In the genomic region with DNA sequence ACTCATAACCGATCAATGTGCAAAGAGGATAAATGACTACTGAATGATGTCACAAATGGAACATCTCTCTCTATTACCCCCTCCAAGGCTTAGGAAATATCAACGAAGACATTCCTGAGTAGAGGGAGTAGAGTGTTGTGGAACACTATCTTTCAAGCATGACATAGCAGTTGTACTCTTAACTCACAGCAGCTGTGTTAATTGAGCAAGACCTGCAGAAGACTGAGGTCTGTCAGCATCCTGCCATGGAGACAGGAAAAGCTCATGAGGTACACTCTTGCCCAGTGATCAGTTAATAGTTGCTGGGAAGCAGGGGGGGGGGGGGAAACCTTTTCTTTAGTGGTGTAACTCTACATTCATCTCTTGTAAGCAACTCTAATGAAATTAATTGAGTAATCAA, we compare ENCODE assay signal across 19 mouse cellular contexts. TPM values are rescaled to one million over a fixed set of nuclear protein-coding genes. Genes with fewer than 3 reads are reported as not detected.
"Had no signal": no experiment of that assay in that cellular context is flagged by ENCODE, and none has a peak within 500 bp of the region (broad histone marks: within the 10 kb centered on the region; RNA-seq: fewer than 3 reads in every experiment).

No protein-coding gene starts in this region.

- H3K27me3 ChIP-seq: limb, embryonic 13.5 days; neural tube, embryonic 13.5 days had no signal

- H3K27ac ChIP-seq: layer of hippocampus, adult 2 months; limb, embryonic 13.5 days; liver, embryonic 14.5 days; macrophage; neural tube, embryonic 13.5 days; stomach, postnatal 0 days had no signal

- H3K36me3 ChIP-seq: limb, embryonic 13.5 days; neural tube, embryonic 13.5 days had no signal

- H3K9me3 ChIP-seq: limb, embryonic 13.5 days; neural tube, embryonic 13.5 days had no signal

- DNase-seq: kidney, adult 18-20 months; kidney, postnatal 10 days; kidney, postnatal 4 days; left cerebral cortex, postnatal 4 days; lung, adult 2 months; lung, postnatal 14 days; right cerebral cortex, postnatal 25 days; thymus, adult 18-20 months; thymus, postnatal 14 days had no signal

- H3K4me3 ChIP-seq: layer of hippocampus, adult 2 months; limb, embryonic 13.5 days; neural tube, embryonic 13.5 days had no signal

- ATAC-seq: midbrain, embryonic 16.5 days had no signal

- H3K4me2 ChIP-seq: limb, embryonic 13.5 days; midbrain, embryonic 11.5 days; neural tube, embryonic 13.5 days had no signal

- H3K9ac ChIP-seq: limb, embryonic 13.5 days; liver, embryonic 14.5 days; neural tube, embryonic 13.5 days had no signal

RNA-seq across cellular contexts. Expression of gene Cct8l1, which starts 40.1 kb away (rescaled TPM):
- total RNA-seq: left cerebral cortex, postnatal 4 days had no signal
- polyA plus RNA-seq: intestine, embryonic 14.5 days; kidney, embryonic 14.5 days; liver, embryonic 14.5 days; lung, adult 2 months; macrophage; midbrain, embryonic 11.5 days had no signal
